Mouse (Mus musculus): Measurements from ENCODE around the gene Tmem132b.

DNA sequence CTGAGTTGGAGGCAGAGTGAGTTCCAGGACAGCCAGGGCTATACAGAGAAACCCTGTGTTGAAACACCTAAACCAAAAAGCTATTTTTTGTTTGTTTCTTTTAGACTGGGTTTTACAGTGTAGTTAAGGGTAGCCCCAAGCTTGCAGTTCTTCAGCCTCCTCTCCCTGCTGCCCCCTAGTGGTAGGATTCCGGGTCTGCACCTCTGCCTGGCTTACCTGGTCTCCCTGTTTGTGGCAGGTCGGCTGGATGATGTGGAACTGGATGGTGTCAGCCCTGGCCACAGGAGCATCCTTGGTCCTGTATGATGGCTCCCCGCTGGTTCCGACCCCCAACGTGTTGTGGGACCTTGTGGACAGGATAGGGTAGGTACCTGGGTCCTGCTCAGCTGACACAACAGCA lies 22.0 kb upstream of the Tmem132b start:
- TF ChIP-seq POLR2A (IDR thresholded peaks at IDR 0.05; ENCODE audit: low read depth, low read length) (no peak), CTCF (IDR thresholded peaks at IDR 0.05; ENCODE audit: extremely low read depth, insufficient read length, insufficient replicate concordance, low read depth, low read length) (peak; percentile 94; the same call in 1 of the 2 replicates)
